Mouse (Mus musculus): ENCODE results near the gene Rbm42. TPM values are rescaled to one million over a fixed set of nuclear protein-coding genes. Genes with fewer than 3 reads are reported as not detected.

Rbm42 gene
- polyA plus RNA-seq, 1 experiment = 42.3 TPM

GRCm38 (mm10) chr7:30678263-30678975 lies 28.3 kb upstream of the Rbm42 start:
- Histone ChIP-seq H3K36me3 (ENCODE audit: control insufficient read depth, insufficient read depth, low read length, poor library complexity, severe bottlenecking) (no peaks in the 10 kb centered on the region), H3K4me3 (ENCODE audit: low read depth, low read length) (no peak overlapping the region), H3K27ac (ENCODE audit: insufficient read depth, low read length) (no peak overlapping the region), H3K27me3 (ENCODE audit: control insufficient read depth, insufficient read depth, low read length, poor library complexity, severe bottlenecking) (no peaks in the 10 kb centered on the region; the same call in 1 of the 2 replicates), H3K9me3 (replicated peaks; ENCODE audit: control insufficient read depth, insufficient read depth, low read length, poor library complexity, severe bottlenecking) (no peaks in the 10 kb centered on the region), H3K9ac (ENCODE audit: low read depth, poor library complexity, severe bottlenecking) (no peak overlapping the region), H3K4me1 (ENCODE audit: control insufficient read depth, insufficient read depth, low read length) (no peaks in the 10 kb centered on the region)
- TF ChIP-seq EP300 (IDR thresholded peaks at IDR 0.05; ENCODE audit: insufficient read depth, low read depth, low read length) (no peak), CTCF (IDR thresholded peaks at IDR 0.05; ENCODE audit: low read depth, low read length) (peak; percentile 9)

DNA sequence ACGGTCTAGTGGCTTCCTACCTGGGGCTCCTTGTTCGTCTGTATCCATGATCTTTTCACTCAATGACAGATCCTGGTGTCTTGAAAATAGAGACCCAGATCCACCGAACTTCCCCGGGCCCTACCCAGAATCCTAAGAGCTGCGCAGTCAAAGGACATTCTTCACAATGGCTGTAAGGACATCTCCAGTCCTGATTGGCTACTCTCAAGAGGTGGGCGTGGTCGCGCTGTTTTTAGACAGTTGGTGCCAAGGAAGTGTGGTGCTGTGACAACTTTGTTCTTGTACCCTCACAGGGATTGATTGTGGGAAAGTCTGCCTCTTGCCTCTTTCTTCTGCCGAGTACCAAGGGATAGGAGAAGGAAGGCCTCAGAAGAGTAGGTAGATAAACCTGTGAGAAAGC lies 21.4 kb upstream of the Rbm42 start, which contains the start of gene Pmis2:
TSS of gene Pmis2 (minus strand) at position 126 of the 400 bp plus-strand sequence.
- Histone ChIP-seq H3K27ac (ENCODE audit: insufficient read depth, low read length) (no peak within 1 kb of the TSS), H3K9me3 (replicated peaks; ENCODE audit: control insufficient read depth, insufficient read depth, low read length, poor library complexity, severe bottlenecking) (no peaks in the 10 kb centered on the region), H3K27me3 (ENCODE audit: control insufficient read depth, insufficient read depth, low read length, poor library complexity, severe bottlenecking) (no peaks in the 10 kb centered on the region), H3K36me3 (ENCODE audit: control insufficient read depth, insufficient read depth, low read length, poor library complexity, severe bottlenecking) (no peaks in the 10 kb centered on the region), H3K4me1 (ENCODE audit: control insufficient read depth, insufficient read depth, low read length) (no peaks in the 10 kb centered on the region), H3K9ac (ENCODE audit: low read depth, poor library complexity, severe bottlenecking) (no peak within 1 kb of the TSS), H3K4me3 (ENCODE audit: low read depth, low read length) (no peak within 1 kb of the TSS; the same call in 1 of the 2 replicates)
- TF ChIP-seq EP300 (IDR thresholded peaks at IDR 0.05; ENCODE audit: insufficient read depth, low read depth, low read length) (no peak), CTCF (IDR thresholded peaks at IDR 0.05; ENCODE audit: low read depth, low read length) (no peak), POLR2A (IDR thresholded peaks at IDR 0.05; ENCODE audit: insufficient read depth, low read length) (no peak)

- Histone ChIP-seq H3K9ac (ENCODE audit: low read depth, poor library complexity, severe bottlenecking) (no peak overlapping the region), H3K27ac (ENCODE audit: insufficient read depth, low read length) (no peak overlapping the region), H3K4me1 (ENCODE audit: control insufficient read depth, insufficient read depth, low read length) (no peaks in the 10 kb centered on the region), H3K36me3 (ENCODE audit: control insufficient read depth, insufficient read depth, low read length, poor library complexity, severe bottlenecking) (no peaks in the 10 kb centered on the region), H3K27me3 (ENCODE audit: control insufficient read depth, insufficient read depth, low read length, poor library complexity, severe bottlenecking) (no peaks in the 10 kb centered on the region), H3K4me3 (ENCODE audit: low read depth, low read length) (no peak overlapping the region), H3K9me3 (replicated peaks; ENCODE audit: control insufficient read depth, insufficient read depth, low read length, poor library complexity, severe bottlenecking) (no peaks in the 10 kb centered on the region)
- no peak for TF ChIP-seq CTCF (IDR thresholded peaks at IDR 0.05; ENCODE audit: low read depth, low read length)
- no peak for TF ChIP-seq POLR2A (IDR thresholded peaks at IDR 0.05; ENCODE audit: insufficient read depth, low read length)
- no peak for TF ChIP-seq EP300 (IDR thresholded peaks at IDR 0.05; ENCODE audit: insufficient read depth, low read depth, low read length)
Observed at GRCm38 (mm10) chr7:30669229-30669628, 19.1 kb upstream of the Rbm42 start.

DNA sequence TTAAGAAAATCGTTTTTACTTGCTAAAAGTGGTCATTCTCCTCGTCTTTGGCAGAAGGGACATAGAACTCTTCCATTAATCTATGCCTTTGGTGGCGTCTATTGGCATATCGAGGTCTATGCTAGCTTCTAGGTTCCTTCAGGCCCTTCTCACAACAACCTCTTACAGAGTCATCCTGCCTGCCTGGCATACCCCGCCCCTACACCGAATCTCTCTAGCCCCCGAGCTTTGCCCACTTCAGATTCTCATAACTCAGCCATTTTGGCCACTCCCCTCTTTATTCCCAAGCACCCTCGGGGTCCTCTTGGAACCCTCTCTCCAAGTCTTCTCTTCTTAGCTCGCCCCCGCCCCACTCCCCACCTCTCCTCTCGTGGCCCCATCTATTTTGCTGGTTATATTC lies 15.2 kb upstream of the Rbm42 start:
- no peaks in the 10 kb centered on the region for H3K27me3 ChIP-seq (ENCODE audit: control insufficient read depth, insufficient read depth, low read length, poor library complexity, severe bottlenecking)
- no peaks in the 10 kb centered on the region for H3K4me1 ChIP-seq (ENCODE audit: control insufficient read depth, insufficient read depth, low read length)
- H3K9ac ChIP-seq (ENCODE audit: low read depth, poor library complexity, severe bottlenecking) = peak overlapping the region; percentile 24
- no peaks in the 10 kb centered on the region; the same call in 1 of the 2 replicates for H3K36me3 ChIP-seq (ENCODE audit: control insufficient read depth, insufficient read depth, low read length, poor library complexity, severe bottlenecking)
- H3K4me3 ChIP-seq (ENCODE audit: low read depth, low read length) = peak overlapping the region; percentile 70
- H3K27ac ChIP-seq (ENCODE audit: insufficient read depth, low read length) = no peak overlapping the region
- TF ChIP-seq POLR2A (IDR thresholded peaks at IDR 0.05; ENCODE audit: insufficient read depth, low read length) = no peak
- TF ChIP-seq EP300 (IDR thresholded peaks at IDR 0.05; ENCODE audit: insufficient read depth, low read depth, low read length) = no peak
- no peak for TF ChIP-seq CTCF (IDR thresholded peaks at IDR 0.05; ENCODE audit: low read depth, low read length)
- no peaks in the 10 kb centered on the region for H3K9me3 ChIP-seq (replicated peaks; ENCODE audit: control insufficient read depth, insufficient read depth, low read length, poor library complexity, severe bottlenecking)

- Histone ChIP-seq H3K9ac (ENCODE audit: low read depth, poor library complexity, severe bottlenecking) (peak within 1 kb of the TSS; percentile 24), H3K9me3 (replicated peaks; ENCODE audit: control insufficient read depth, insufficient read depth, low read length, poor library complexity, severe bottlenecking) (no peaks in the 10 kb centered on the region), H3K4me3 (ENCODE audit: low read depth, low read length) (peak within 1 kb of the TSS; percentile 70), H3K4me1 (ENCODE audit: control insufficient read depth, insufficient read depth, low read length) (no peaks in the 10 kb centered on the region), H3K27me3 (ENCODE audit: control insufficient read depth, insufficient read depth, low read length, poor library complexity, severe bottlenecking) (no peaks in the 10 kb centered on the region), H3K27ac (ENCODE audit: insufficient read depth, low read length) (no peak within 1 kb of the TSS), H3K36me3 (ENCODE audit: control insufficient read depth, insufficient read depth, low read length, poor library complexity, severe bottlenecking) (no peaks in the 10 kb centered on the region; the same call in 1 of the 2 replicates)
- TF ChIP-seq EP300 (IDR thresholded peaks at IDR 0.05; ENCODE audit: insufficient read depth, low read depth, low read length) = no peak
- TF ChIP-seq POLR2A (IDR thresholded peaks at IDR 0.05; ENCODE audit: insufficient read depth, low read length) = no peak
- TF ChIP-seq CTCF (IDR thresholded peaks at IDR 0.05; ENCODE audit: low read depth, low read length) = no peak
Observed at GRCm38 (mm10) chr7:30664529-30665200, 14.5 kb upstream of the Rbm42 start, which contains the start of gene Haus5. Haus5 (minus strand) TSS chr7:30664994.

DNA sequence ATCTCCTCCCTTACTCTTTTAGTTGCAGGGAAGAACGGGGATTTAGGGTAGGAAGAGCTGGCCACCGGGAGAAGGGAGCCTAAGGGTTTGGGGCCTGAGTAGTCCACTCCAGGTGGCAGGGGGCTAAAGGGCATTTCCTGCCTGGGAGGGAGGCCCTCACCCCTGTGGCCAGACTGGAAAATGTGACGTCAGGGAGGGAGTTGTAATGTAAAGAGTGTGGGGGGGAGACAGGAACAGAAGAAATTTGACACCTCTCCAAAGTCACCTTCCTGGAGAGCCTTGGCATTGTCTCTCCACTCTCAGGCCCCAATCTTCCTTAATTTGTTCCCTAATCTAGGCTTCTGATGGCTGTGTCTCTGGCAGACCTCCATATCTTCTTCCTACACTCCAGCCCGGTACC lies 11.0 kb downstream of the Rbm42 start:
- no peaks in the 10 kb centered on the region for H3K27me3 ChIP-seq (ENCODE audit: control insufficient read depth, insufficient read depth, low read length, poor library complexity, severe bottlenecking)
- TF ChIP-seq CTCF (IDR thresholded peaks at IDR 0.05; ENCODE audit: low read depth, low read length) (no peak), EP300 (IDR thresholded peaks at IDR 0.05; ENCODE audit: insufficient read depth, low read depth, low read length) (peak; percentile 69; the same call in 1 of the 2 replicates), POLR2A (IDR thresholded peaks at IDR 0.05; ENCODE audit: insufficient read depth, low read length) (no peak)
- no peak overlapping the region for H3K4me3 ChIP-seq (ENCODE audit: low read depth, low read length)
- H3K9ac ChIP-seq (ENCODE audit: low read depth, poor library complexity, severe bottlenecking) = peak overlapping the region; percentile 29; the same call in 1 of the 2 replicates
- H3K27ac ChIP-seq (ENCODE audit: insufficient read depth, low read length) = peak overlapping the region; percentile 84
- H3K4me1 ChIP-seq (ENCODE audit: control insufficient read depth, insufficient read depth, low read length) = peaks cover 3% of the 10 kb centered on the region
- H3K36me3 ChIP-seq (ENCODE audit: control insufficient read depth, insufficient read depth, low read length, poor library complexity, severe bottlenecking) = peaks cover 17% of the 10 kb centered on the region
- no peaks in the 10 kb centered on the region for H3K9me3 ChIP-seq (replicated peaks; ENCODE audit: control insufficient read depth, insufficient read depth, low read length, poor library complexity, severe bottlenecking)
